Mouse (Mus musculus) ES-Bruce4 (cell line): ENCODE measurements at regions not wholly inside any gene's neighbourhood (a gene's known extent, or its start where the extent isn't known, plus 50 kb on each side); places are given as distances from the start of the nearest gene placed in this dataset.

Experiments used
- H3K27ac ChIP-seq: 2 replicates; pipeline ENCODE4 v1.5.1; 2012; ENCODE audit warnings: low read length, inconsistent platforms; ENCODE audit not compliant: insufficient read depth
- H3K27me3 ChIP-seq: 2 replicates; pipeline ENCODE4 v1.6.1; 2012; ENCODE audit warnings: mild to moderate bottlenecking, low read length, inconsistent platforms; ENCODE audit not compliant: control insufficient read depth, poor library complexity, insufficient read depth, severe bottlenecking
- H3K36me3 ChIP-seq: 2 replicates; pipeline ENCODE4 v1.6.1; 2012; ENCODE audit warnings: inconsistent platforms, mild to moderate bottlenecking, low read length, moderate library complexity; ENCODE audit not compliant: control insufficient read depth, poor library complexity, insufficient read depth, severe bottlenecking
- H3K4me1 ChIP-seq: one replicate; pipeline ENCODE4 v1.8.1; 2011; ENCODE audit warnings: low read length; ENCODE audit not compliant: control insufficient read depth, insufficient read depth
- H3K4me3 ChIP-seq: 2 replicates; pipeline ENCODE4 v1.5.1; 2011; ENCODE audit warnings: low read depth, mild to moderate bottlenecking, low read length
- H3K9ac ChIP-seq: 2 replicates; pipeline ENCODE4 v1.6.1; 2012; ENCODE audit warnings: low read depth, mild to moderate bottlenecking, inconsistent platforms; ENCODE audit not compliant: poor library complexity, severe bottlenecking
- H3K9me3 ChIP-seq: replicated peaks from 2 replicates; pipeline ENCODE4 v1.6.1; 2012; ENCODE audit warnings: mild to moderate bottlenecking, low read length, inconsistent platforms; ENCODE audit not compliant: control insufficient read depth, poor library complexity, insufficient read depth, severe bottlenecking
- CTCF ChIP-seq: IDR thresholded peaks from one replicate; pipeline ENCODE4 v1.8.1; 2011; ENCODE audit warnings: low read depth, low read length
- EP300 ChIP-seq: IDR thresholded peaks from 2 replicates; pipeline ENCODE4 v1.6.1; 2011; ENCODE audit warnings: low read depth, low read length; ENCODE audit not compliant: insufficient read depth
- POLR2A ChIP-seq: IDR thresholded peaks from one replicate; pipeline ENCODE4 v1.8.1; 2011; ENCODE audit warnings: low read length; ENCODE audit not compliant: insufficient read depth

DNA sequence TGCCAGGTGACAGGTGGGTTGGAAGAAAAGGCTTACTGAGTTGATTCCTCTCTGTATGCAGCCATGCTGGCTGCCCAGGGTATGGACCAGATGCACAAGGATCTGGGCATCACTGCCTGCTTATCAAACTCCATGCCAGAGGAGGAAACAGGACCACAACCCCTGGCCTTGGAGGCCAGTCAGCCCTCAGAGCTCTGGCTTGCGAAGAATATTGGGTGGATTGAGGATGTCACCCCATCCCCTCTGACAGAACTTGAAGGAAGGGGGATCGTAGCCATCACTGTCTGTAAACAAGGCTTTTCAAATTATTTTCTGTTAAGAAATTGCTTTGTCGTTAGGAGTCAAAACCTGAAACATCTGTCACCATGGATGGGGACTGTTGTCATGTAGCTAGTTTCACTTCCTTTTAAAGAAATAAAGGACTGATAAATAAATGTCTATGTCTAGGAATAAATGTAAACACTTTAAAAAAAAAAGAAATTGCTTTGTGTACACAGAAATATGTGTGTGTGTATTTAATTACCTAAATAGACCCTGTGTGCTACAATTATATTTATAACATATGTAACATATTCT lies 55.0 kb upstream of the Tbl1xr1 start:
- Histone ChIP-seq H3K4me3 (no peak overlapping the region), H3K27ac (no peak overlapping the region)
- TF ChIP-seq POLR2A, result no peak
- TF ChIP-seq EP300, result no peak
- TF ChIP-seq CTCF, result no peak

DNA sequence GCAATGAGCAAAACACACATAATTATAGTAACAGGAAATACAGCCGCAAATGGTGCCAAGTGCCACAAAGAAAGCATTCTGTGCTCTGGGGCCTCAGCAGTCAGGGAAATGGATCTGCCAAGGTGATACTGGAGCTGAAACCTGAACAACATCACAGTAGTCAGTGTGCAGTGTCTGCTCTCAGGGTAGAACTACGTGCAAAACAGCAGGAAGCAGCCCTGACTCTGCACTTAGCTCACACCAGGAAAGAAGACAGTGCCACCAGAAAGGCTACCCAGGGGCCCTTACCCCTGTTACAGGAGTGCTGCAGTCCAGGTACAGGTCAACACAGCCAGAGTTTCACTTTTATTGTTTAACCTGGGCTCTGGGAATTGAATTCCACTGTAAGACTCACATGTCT lies 54.0 kb upstream of the Tbl1xr1 start:
- H3K36me3 ChIP-seq, result no peaks in the 10 kb centered on the region
- 0 out of 2 replicates have a peak, but pooled peaks cover 2% of the 10 kb centered on the region for H3K9me3 ChIP-seq
- no peaks in the 10 kb centered on the region for H3K27me3 ChIP-seq
- TF ChIP-seq CTCF, result no peak
- no peak for TF ChIP-seq POLR2A
- no peak for TF ChIP-seq EP300
- no peak overlapping the region for H3K4me3 ChIP-seq
- no peak overlapping the region for H3K27ac ChIP-seq
- H3K9ac ChIP-seq, result no peak overlapping the region
- peaks cover 6% of the 10 kb centered on the region for H3K4me1 ChIP-seq

More for the DNA sequence above, 55.0 kb upstream of the Tbl1xr1 start:
- H3K9me3 ChIP-seq, result no peaks in the 10 kb centered on the region
- peaks cover 6% of the 10 kb centered on the region for H3K4me1 ChIP-seq
- H3K27me3 ChIP-seq, result no peaks in the 10 kb centered on the region
- H3K9ac ChIP-seq, result no peak overlapping the region
- no peaks in the 10 kb centered on the region for H3K36me3 ChIP-seq

DNA sequence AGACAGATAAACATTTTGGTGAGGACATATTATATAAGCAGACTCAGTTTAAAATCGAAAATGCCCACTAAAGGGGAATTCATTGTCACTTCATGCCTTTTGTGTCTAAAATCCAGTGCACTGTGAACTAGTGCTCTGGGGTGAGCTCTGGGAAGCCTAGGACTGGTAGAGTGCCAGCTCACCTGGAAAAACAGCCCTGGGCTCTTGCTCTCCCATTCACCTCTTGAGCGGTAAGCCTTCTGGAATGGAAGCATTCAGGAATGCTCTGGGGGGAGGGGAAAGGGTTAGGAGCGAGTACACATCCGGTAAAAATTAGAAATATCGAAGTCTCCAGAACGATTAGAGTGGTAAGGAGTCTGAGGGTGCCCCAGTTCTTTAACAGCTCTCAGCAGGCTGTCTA lies 53.4 kb upstream of the Tbl1xr1 start:
- 0 out of 2 replicates have a peak, but pooled peaks have one; percentile 43 for TF ChIP-seq EP300
- no peak for TF ChIP-seq CTCF
- Histone ChIP-seq H3K27ac (peak overlapping the region; percentile 11; the same call in 1 of the 2 replicates), H3K36me3 (no peaks in the 10 kb centered on the region), H3K4me3 (no peak overlapping the region), H3K4me1 (peaks cover 6% of the 10 kb centered on the region), H3K9me3 (peaks cover 5% of the 10 kb centered on the region; the same call in 1 of the 2 replicates), H3K27me3 (no peaks in the 10 kb centered on the region), H3K9ac (no peak overlapping the region)

DNA sequence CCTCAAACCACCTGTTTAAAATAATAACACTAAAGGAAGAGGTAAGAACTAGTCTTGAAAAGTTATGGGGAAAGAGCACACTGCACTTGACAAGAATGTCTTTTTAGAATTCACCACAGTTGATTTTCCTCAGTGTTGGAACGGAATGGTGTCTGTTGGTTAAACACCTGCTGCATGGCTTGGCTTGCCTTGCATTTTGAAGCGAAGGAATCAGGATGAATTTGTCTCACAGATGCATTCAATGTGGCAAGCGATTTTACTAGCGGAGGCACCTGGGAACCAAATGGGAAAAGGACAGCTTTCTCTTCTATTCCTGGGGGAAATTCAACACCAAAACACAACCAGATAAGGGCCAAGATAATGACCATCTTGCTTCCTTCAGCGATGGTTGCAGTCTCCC lies 52.9 kb upstream of the Tbl1xr1 start:
- Histone ChIP-seq H3K9ac (no peak overlapping the region), H3K27ac (peak overlapping the region; percentile 11), H3K4me1 (peaks cover 6% of the 10 kb centered on the region), H3K9me3 (peaks cover 5% of the 10 kb centered on the region; the same call in 1 of the 2 replicates), H3K27me3 (no peaks in the 10 kb centered on the region), H3K4me3 (no peak overlapping the region), H3K36me3 (no peaks in the 10 kb centered on the region)
- TF ChIP-seq EP300 (no peak), CTCF (no peak), POLR2A (no peak)

DNA sequence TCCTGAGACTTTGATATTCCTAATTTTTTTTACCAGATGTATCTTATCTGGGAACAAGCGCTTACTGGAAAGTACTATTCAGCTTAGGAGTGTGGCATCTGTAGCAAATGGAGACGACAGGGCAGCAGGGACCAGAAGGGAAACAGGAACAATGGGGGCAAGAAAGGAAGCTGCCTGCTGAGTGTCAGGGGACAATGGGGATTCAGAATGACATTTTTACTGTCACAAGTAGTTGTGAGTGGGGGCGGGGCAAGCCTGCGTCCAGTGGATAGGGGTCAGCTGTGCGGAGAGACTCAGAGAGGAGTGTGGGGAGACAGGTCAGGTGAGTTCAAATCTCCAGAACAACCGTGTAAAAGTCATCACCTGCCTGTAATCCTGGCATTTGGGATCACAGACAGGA lies 52.3 kb upstream of the Tbl1xr1 start:
- Histone ChIP-seq H3K4me1 (peaks cover 6% of the 10 kb centered on the region), H3K27me3 (no peaks in the 10 kb centered on the region), H3K27ac (peak overlapping the region; percentile 11), H3K4me3 (no peak overlapping the region), H3K36me3 (no peaks in the 10 kb centered on the region), H3K9me3 (peaks cover 5% of the 10 kb centered on the region; the same call in 1 of the 2 replicates), H3K9ac (no peak overlapping the region)
- TF ChIP-seq CTCF (no peak), EP300 (peak; percentile 52; the same call in 1 of the 2 replicates)

DNA sequence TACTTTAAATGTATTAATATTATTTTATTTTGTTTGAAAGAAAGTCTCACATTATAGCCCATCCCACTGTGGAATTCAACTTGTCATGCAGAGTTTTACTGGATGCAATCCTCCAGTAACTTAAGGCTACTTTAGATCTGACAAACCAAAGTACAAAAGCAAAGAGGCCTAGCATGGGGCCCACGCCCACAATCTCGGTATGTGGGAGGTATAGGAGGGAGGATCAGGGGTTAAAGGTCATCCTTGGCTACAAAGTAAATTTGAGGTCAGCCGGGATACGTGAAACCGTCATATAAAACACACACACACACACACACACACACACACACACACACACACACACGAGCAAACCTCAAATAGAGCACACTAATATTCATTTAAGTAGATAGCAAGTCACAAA lies 51.3 kb upstream of the Tbl1xr1 start:
- TF ChIP-seq POLR2A, result no peak
- no peak for TF ChIP-seq CTCF
- no peak for TF ChIP-seq EP300

More for the DNA sequence above, 51.3 kb upstream of the Tbl1xr1 start:
- peaks cover 6% of the 10 kb centered on the region for H3K4me1 ChIP-seq
- H3K9ac ChIP-seq, result no peak overlapping the region
- H3K36me3 ChIP-seq, result no peaks in the 10 kb centered on the region
- H3K27me3 ChIP-seq, result no peaks in the 10 kb centered on the region
- H3K9me3 ChIP-seq, result peaks cover 5% of the 10 kb centered on the region; the same call in 1 of the 2 replicates
- no peak overlapping the region for H3K4me3 ChIP-seq
- peak overlapping the region; percentile 76 for H3K27ac ChIP-seq
